ENCODE assay signal across 18 mouse cellular contexts in genomic region chr5:91030629-91031028, GRCm38 (mm10). TPM values are rescaled to one million over a fixed set of nuclear protein-coding genes. Genes with fewer than 3 reads are reported as not detected.
DNase-seq lines count a peak whose midpoint lies in the region; ATAC-seq and TF ChIP-seq lines count a peak whose summit lies in the region.
"Had no signal": no experiment of that assay in that cellular context is flagged by ENCODE, and none has a peak within 500 bp of the region (broad histone marks: within the 10 kb centered on the region; RNA-seq: fewer than 3 reads in every experiment).

No protein-coding gene starts in this region.

- no peak overlapping the region for H3K4me3 ChIP-seq in kidney, postnatal 0 days (replicated peaks; ENCODE audit: low read depth, low read length)
- no peak overlapping the region for H3K4me3 ChIP-seq in lung, adult 2 months (replicated peaks; ENCODE audit: extremely low read depth, low read depth, low read length)
- no peak overlapping the region for H3K4me3 ChIP-seq in hindbrain, embryonic 10.5 days
- H3K4me3 ChIP-seq: embryonic facial prominence, embryonic 10.5 days had no signal

- no peaks in the 10 kb centered on the region for H3K27me3 ChIP-seq in kidney, postnatal 0 days (ENCODE audit: insufficient read depth, low read length)
- peaks cover 6% of the 10 kb centered on the region for H3K27me3 ChIP-seq in Patski
- no peaks in the 10 kb centered on the region for H3K27me3 ChIP-seq in hindbrain, embryonic 10.5 days (ENCODE audit: insufficient read depth, poor library complexity, severe bottlenecking)

- POLR2A ChIA-PET in Patski (lab: Charles Lee): interaction anchor here (0.6 kb wide), 1 partner anchor 323 kb away, joined by 4 read pairs; no protein-coding TSS in a partner anchor

- no peak for ATAC-seq in kidney, postnatal 0 days (replicated peaks; ENCODE audit: low FRiP score, low read depth)
- no peak for ATAC-seq in Patski
- ATAC-seq: CD4-positive, CD25-positive, alpha-beta regulatory T cell, adult 4 months had no signal

- TF ChIP-seq POLR2A in lung, adult 2 months (IDR thresholded peaks at IDR 0.05; ENCODE audit: borderline replicate concordance, extremely low read depth, low read depth, low read length): no peak

- no peaks in the 10 kb centered on the region for H3K4me1 ChIP-seq in kidney, postnatal 0 days (replicated peaks; ENCODE audit: insufficient read depth, low read length)
- no peaks in the 10 kb centered on the region for H3K4me1 ChIP-seq in lung, adult 2 months (ENCODE audit: control insufficient read depth, insufficient read depth, low read length)
- no peaks in the 10 kb centered on the region for H3K4me1 ChIP-seq in hindbrain, embryonic 10.5 days (replicated peaks)
- H3K4me1 ChIP-seq: embryonic facial prominence, embryonic 10.5 days had no signal

- DNase-seq in kidney, postnatal 0 days (ENCODE audit: low spot score): no peak
- DNase-seq in kidney, postnatal 10 days: no peak
- peak; percentile 26 for DNase-seq in lung, postnatal 25 days (ENCODE audit: low spot score)
- DNase-seq in lung, adult 2 months: no peak
- no peak for DNase-seq in Patski (ENCODE audit: low read depth, low spot score)
- DNase-seq in hindbrain, embryonic 10.5 days (ENCODE audit: low spot score): no peak
- DNase-seq in right cerebral cortex, postnatal 10 days (ENCODE audit: low spot score in 2 of 2): no peak
- DNase-seq: cerebellum, adult 9-10 months; heart, adult 18-20 months; left cerebral cortex, postnatal 4 days had no signal

- H3K27ac ChIP-seq in kidney, postnatal 0 days: no peak overlapping the region
- no peak overlapping the region for H3K27ac ChIP-seq in hindbrain, embryonic 10.5 days
- H3K27ac ChIP-seq: embryonic facial prominence, embryonic 10.5 days had no signal

- WGBS in kidney, postnatal 0 days: 93% methylated on average over 2 of the region's 2 CpGs
- WGBS in lung, adult 2 months: 75% methylated on average over 2 of the region's 2 CpGs
- 92% methylated on average over 2 of the region's 2 CpGs for WGBS in hindbrain, embryonic 10.5 days

- in situ Hi-C loops in Patski (cut with MboI; ENCODE audit: low pct_unique_long_range_greater_than_20kb): loop anchor here (5.0 kb wide), 1 partner anchor 52 kb away; no protein-coding TSS in a partner anchor

- no peak overlapping the region for H3K9ac ChIP-seq in kidney, postnatal 0 days (ENCODE audit: low read depth, low read length)

- H3K36me3 ChIP-seq in kidney, postnatal 0 days (ENCODE audit: insufficient read depth, low read length): no peaks in the 10 kb centered on the region
- no peaks in the 10 kb centered on the region for H3K36me3 ChIP-seq in hindbrain, embryonic 10.5 days
- H3K36me3 ChIP-seq: embryonic facial prominence, embryonic 10.5 days; G1E had no signal

- peak; percentile 48; the same call in 1 of the 2 replicates for TF ChIP-seq CTCF in kidney, postnatal 0 days (IDR thresholded peaks at IDR 0.05; ENCODE audit: low read depth)
- no peak for TF ChIP-seq CTCF in lung, adult 2 months (IDR thresholded peaks at IDR 0.05; ENCODE audit: insufficient read depth, low read length)
- peak; percentile 33 for TF ChIP-seq CTCF in Patski (IDR thresholded peaks at IDR 0.05)

- no peak overlapping the region for H3K4me2 ChIP-seq in kidney, postnatal 0 days (ENCODE audit: low read length)
- H3K4me2 ChIP-seq: liver, embryonic 11.5 days had no signal

- CTCF ChIA-PET in Patski (lab: Charles Lee): interaction anchor here (0.7 to 2.1 kb wide), 10 partner anchors 8 to 79 kb away, joined by 3 to 14 read pairs (median 4); partner anchors contain the start of gene Ereg

- no peaks in the 10 kb centered on the region for H3K9me3 ChIP-seq in kidney, postnatal 0 days (replicated peaks; ENCODE audit: low read length)
- no peaks in the 10 kb centered on the region for H3K9me3 ChIP-seq in hindbrain, embryonic 10.5 days
- H3K9me3 ChIP-seq: embryonic facial prominence, embryonic 10.5 days; G1E had no signal

RNA-seq across cellular contexts. Expression of gene Epgn, which starts 3.4 kb away (rescaled TPM):
- polyA plus RNA-seq in kidney, postnatal 0 days (2015; fragmentation: Nextera tagmentation; extraction: Ambion mirVana): 0.10 and 0.11 TPM in 2 replicates
- polyA plus RNA-seq in lung, adult 2 months (2012; rRNA removed): not detected in 2 replicates
- 0.09 TPM for polyA plus RNA-seq in Patski (2021)
- polyA plus RNA-seq in hindbrain, embryonic 10.5 days (2016; fragmentation: Nextera tagmentation; extraction: Ambion mirVana): 0.08 TPM in 1 of 2 replicates, not detected in the other
- polyA plus RNA-seq: CD4-positive, CD25-positive, alpha-beta regulatory T cell, adult 4 months; G1E; heart, embryonic 14.5 days; kidney, embryonic 14.5 days; stomach, embryonic 16.5 days had no signal

RNA-seq across cellular contexts. Expression of gene Ereg, which starts 43.8 kb away (rescaled TPM):
- 0.03 TPM in 1 of 2 replicates, not detected in the other for polyA plus RNA-seq in kidney, postnatal 0 days (2015; fragmentation: Nextera tagmentation; extraction: Ambion mirVana)
- polyA plus RNA-seq in lung, adult 2 months (2012; rRNA removed): 0.02 and 1.2 TPM in 2 replicates
- 1.6 TPM for polyA plus RNA-seq in Patski (2021)
- polyA plus RNA-seq in hindbrain, embryonic 10.5 days (2016; fragmentation: Nextera tagmentation; extraction: Ambion mirVana): not detected in 2 replicates
- polyA plus RNA-seq: CD4-positive, CD25-positive, alpha-beta regulatory T cell, adult 4 months; embryonic facial prominence, embryonic 10.5 days; forebrain, embryonic 11.5 days; G1E; heart, embryonic 14.5 days; kidney, embryonic 14.5 days had no signal
